Mouse (Mus musculus) naive thymus-derived CD4-positive, alpha-beta T cell, adult 2 months (primary cell): Measurements from ENCODE around the gene Fndc11.
"Not testable (repeated sequence)": the region's sequence is repeated elsewhere in the genome, so short reads cannot be mapped to it uniquely, and the experiment has no call there.

Experiments used
- DNase-seq: peaks from one replicate; pipeline ENCODE4 v3.0.0-alpha.2; 2011; ENCODE audit warnings: low read depth

The Fndc11 gene

DNA sequence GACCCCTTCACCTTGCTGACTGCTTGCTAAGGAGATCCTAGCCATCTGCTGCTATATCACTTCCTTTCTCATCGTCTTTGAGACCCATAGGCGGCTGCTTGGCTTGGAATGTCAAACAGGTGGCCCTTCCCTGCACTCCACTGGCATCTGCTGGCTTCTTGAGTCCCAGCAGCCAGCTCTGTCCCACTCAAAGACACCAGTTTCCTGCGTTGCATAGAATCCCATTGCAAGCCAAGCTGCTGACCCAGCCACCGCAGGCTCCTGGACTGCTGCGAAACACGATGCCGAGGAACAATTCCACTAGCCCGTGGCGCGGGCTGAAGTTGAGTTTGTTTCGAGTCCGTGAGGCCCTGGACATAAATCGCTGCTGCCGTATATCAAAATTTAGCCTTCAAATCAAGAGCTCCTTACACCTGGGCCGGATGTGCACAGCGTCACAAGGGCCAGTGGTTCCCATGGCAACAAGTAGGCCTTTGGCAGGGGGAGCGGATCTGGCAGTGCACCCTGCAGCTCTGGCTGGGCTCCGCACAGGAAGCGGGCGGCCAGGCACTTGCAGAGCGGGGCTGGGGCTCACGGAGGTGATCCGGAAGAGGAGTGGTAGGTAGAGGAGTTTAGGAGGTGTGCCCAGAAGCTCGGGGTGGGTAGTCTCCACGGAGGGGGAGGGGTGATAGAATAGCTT, at the start of gene Fndc11:
Gene Fndc11 (plus strand): TSS at position 476 of the 679 bp plus-strand sequence.
- DNase-seq: peak; percentile 95

DNA sequence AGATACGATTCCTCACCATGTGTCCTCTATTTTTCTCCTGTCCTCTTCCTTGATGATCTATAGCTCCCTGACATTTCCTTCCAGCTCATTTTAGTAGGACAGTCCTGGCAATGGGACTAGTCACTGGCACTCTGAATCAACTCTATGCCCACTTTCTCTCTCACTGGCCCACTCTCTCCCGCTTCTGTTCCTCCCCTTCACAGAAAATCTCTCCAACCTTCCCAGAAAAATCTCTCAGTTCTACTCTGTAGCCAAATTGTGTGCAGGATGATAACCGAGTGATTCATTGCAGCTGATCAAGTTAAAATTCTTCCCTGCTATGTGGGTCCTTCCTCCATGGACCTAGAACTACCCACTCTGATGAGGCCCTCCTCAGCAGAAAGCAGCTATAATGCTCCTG, 45.2 kb upstream of the Fndc11 start:
- no peak for DNase-seq

DNA sequence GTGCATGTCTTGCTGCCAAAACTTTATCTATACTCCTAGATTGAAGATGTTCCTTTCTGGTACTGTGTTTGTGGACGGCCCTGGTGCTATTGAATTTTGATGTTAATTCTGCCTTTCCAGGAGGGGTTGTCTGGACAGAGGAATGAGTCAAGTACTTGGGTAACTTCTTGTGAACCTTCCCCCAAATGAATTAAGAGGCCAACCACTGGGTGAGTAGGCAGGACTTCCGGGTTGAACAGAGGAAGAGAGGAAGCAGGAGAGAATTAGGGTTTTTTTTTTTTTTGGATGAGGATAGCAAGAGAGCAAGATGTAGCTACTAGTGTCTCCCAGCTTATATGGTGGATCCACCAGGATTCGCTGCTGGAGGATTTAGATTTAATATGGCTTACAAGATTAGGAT, 41.8 kb upstream of the Fndc11 start:
- no peak for DNase-seq

DNA sequence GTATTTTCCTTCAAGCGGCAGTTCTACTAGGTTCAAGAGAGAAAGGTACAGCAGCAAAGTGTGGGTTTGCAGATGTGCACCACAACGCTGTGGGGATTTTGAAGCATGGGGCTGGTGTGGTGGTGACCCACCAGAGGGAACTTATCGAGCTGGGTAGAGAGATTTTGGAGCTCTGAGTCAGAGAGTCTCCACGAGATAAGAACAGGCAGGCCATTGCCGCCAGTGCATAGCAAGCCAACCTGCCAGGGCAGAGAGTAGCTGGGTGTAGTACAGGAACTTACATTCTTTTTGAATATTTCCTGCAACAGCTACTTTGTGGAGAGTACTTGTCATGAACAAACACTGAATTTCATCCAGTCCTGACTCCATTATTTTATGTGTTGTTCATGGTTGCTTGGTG, 41.3 kb upstream of the Fndc11 start:
- DNase-seq: no peak

DNA sequence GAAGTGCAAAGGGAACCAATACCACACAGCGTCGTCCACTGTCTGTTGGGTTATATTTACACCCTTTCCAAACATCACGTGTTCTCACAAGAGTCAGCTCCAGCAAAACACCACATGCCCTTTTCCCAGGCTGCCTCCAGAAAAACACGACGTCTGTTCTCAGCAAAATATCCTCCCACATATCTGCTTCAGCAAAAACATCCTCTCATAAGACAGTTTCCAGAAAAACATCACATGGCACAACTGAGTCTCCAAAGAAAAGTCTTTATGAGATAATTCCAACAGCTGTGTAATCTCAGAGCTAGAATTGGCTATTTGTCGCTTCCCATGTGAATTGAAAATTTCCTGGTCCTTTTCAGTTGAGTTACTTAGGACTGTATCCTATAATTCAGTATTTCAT, 38.9 kb upstream of the Fndc11 start:
- DNase-seq: no peak

DNA sequence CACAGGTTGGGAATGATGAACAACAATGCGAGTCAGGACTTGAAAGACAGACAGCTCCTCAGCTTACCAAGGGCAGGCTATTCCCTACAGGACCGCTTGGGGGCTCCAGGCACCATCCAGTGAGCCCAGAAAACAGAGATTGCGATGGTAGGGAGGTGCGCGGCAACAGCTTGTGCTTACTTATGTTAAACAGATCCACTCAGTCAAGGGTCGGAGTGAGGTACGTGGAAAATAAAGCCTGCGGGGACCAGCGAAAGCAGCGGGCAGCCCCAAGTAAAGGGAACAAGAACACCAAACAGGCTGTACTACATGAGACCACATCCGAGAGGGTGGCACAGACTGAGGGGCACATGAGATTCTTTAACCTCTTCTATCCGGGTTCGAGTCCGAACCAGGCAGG, 33.2 kb upstream of the Fndc11 start:
- DNase-seq: peak; percentile 93

DNA sequence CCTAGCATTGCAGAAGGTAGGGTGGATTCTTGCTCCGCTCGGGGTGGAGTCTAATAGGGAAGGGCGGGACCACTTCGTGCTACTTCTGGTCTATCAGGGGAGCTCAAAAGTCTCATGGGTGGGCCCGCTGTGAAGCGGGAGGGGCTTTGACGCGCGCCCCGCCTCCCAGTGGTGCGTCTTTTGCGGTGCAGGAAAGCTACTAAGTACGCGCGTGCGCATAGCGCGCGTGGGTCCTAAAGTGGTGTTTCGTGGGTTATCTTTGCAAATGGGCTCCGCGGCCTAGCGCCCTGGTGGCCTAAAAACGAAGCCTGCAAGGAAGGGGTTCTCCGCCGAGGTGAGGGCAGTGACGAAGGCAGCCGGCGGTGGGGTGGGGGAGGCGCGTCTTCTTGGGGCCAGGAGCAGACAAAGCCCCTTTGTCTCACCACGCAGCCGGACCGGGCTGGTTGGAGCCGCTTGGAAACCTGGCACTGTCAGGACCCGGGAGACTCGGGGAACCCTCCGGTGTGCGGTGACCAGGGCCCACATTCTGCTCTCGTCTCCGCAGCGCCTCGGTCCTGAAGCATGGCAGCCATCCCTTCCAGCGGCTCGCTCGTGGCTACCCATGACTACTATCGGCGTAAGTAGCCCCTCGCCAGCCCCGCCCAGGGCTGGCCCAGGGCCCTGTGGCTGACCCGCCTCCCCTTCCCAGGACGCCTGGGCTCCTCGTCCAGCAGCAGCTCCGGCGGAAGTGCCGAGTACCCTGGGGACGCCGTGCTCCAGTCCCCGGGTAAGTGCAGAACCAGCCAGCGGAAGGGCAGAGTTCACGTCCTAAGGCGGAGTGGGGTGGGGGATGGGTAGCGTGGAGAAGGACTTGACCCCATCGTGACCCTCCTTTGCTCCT, 32.5 kb upstream of the Fndc11 start, which contains the start of gene Ppdpf:
Gene Ppdpf (plus strand): TSS at position 127 of the 880 bp plus-strand sequence.
- DNase-seq: peak; percentile 98

DNA sequence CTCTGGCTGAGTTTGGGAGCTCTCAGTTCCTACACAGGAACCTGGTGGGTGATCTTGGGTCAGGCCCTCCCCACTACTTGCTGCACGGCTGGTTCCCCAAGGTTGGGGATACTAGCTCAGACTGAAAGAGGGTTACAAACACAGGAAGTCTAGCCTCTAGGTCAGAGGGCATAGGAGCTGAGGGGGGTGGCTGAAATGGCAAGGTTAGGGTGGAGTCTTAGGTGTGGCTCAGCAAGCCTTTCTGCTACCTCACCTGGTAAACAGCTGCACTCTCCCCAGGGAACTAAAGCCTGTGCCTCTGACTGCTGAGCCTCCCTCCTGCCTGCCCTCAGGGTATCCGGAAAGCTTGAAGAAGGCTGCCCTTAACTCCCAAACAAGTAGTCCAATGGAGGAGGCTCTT, 31.1 kb upstream of the Fndc11 start:
- DNase-seq: peak; percentile 46

DNA sequence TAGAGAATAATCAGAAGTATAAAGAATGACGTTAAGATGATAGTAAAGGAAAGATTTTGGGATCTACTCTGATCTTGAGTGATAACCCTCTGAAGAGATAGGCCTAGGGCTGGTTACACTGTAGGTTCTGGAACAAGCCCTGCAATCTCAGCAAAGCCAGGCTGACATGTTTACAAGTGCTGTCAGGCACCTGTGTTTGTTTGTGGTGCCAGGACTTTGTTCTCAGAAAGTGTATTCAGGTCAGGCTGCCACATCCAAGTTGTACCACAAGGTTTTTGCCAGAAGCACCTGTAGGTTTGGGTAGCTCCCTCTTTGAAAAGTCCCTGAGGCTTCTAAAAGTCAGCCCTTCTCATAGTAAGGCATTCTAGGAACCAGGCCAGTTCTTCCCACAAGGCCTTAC, 30.5 kb upstream of the Fndc11 start:
- DNase-seq: no peak

DNA sequence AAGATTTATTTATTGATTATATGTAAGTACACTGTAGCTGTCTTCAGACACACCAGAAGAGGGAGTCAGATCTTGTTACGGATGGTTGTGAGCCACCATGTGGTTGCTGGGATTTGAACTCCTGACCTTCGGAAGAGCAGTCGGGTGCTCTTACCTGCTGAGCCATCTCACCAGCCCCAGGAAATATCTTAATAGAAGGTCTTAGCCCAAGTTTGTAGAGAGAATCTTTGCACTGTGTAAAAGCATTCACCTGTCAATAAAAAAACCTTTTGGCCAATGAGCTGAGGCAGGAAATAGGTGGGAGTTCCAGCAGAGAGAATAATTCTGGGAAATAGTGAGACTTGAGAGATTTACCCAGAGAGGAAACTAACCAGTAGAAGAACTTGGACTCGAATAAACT, 28.4 kb upstream of the Fndc11 start:
- DNase-seq: not testable (repeated sequence)

DNA sequence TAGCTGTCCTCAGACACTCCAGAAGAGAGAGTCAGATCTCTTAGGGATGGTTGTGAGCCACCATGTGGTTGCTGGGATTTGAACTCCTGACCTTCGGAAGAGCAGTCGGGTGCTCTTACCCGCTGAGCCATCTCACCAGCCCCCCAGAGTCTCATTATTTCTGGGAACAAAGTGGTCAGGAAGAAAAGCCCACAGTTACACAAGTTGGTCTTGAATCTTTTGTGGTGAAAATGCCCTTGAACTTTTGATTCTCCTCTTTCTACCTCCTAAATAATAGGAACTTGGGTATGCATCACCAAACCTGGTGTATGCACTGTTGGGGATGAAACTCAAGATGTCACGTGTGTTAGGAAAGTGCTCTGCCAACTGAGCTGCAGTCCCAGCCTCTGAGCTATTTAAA, 27.9 kb upstream of the Fndc11 start:
- DNase-seq: no peak

DNA sequence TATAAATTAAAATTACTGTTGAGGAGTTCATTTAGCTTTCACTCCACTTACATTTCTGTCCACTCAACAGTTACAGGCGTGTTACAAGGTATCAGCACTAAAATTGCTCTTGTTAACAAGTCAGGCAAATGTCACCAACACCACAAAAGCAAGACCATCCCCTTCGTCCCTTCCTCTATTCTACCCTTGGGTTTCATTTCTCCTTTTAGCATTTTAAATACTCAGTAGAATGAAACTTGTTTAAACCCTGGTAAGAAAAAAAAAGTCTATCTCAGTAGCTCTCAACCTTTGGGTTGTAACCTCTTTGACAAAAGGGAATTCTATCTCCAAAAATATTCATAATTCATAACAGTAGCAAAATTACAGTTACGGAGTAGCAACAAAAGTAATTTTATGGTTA, 26.8 kb upstream of the Fndc11 start:
- DNase-seq: no peak

DNA sequence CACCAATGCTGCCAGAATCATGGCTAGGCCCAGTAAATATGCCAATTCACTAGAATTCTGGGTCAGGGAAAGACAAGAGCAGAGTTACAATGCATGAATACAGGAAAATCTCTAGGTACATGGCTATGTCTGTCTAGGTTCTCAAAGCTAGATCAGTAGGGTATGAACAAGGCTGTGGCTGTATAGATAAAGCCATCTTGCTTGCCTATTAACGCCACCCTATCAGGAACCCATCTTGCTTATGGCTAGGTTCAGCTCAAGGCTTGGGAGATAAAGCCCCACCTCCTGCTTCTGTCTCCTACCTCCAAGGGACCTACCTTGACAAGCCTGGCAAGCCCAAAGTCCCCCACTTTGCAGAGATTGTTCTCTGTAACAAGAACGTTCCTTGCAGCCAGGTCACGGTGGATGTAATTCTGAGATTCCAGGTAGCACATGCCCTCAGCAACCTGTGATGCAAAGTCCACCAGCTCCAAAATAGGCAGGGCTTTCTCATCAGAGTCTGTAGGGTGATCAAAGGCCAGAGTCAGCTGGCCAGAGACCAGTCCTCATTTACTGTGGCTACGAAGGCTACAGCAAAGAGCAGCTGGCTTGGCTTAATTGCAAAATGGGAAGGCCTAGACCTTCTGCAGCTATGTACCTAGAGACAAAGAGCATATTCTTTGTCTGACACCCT, 23.0 kb upstream of the Fndc11 start:
- no peak for DNase-seq

DNA sequence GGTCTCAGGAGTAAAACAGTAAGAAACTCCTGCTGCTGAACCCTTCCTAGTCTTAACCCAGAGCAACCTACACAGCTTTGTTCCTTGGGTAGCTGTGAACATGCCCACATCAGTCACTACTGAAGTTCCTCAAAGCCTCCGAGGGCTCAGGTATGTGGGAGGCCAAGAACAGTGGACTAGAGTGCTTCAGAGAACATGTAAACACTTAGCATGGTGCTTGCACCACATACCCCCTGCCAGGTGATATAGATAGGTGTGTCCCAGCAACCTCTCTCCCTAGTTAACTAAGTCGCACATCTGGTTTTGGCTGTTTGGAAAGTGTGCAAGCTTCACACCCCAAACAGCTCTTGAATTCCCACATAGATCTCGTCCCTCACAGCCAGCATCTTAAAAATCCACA, 18.2 kb upstream of the Fndc11 start:
- DNase-seq: no peak

DNA sequence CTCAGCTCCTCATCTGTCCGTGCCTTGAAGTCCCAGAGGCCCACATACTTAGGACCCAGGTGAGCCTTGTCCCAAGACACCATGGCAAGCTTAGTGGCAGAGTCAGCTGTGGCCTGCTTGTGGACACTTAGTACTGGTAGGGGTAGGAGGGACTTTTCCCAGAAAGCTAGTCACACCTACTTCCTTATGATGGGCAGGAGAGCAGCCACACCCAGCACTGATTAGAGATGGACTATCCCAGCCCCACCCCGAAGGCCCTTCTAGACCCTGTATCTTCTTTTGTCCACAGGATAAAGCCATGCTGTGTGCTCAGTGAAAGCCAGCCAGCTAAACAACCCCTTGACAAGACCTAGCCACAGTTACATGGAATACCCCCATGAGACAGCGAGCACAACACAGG, 17.4 kb upstream of the Fndc11 start, which contains the start of gene Ptk6:
Gene Ptk6 (minus strand): TSS at position 368 of the 400 bp plus-strand sequence.
- no peak for DNase-seq

DNA sequence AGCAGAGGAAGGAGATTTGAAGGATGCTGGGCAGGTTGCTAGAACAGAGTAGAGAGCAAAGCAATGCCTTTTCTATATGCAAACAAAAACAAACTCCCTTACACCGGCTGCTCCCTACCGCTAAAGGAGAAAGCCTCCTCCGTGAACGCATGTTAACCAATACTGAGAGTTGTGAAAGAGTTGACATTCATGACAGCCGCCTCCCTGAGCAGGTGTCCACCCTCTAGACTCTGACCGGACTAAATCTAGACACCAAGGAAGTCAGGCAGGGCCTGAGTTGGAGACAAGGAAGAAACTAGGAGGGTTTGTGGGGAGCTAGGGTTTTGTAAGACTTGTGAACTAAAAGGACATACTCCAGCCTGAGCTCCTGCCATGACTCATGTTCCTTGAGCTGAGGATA, 16.9 kb upstream of the Fndc11 start:
- no peak for DNase-seq

DNA sequence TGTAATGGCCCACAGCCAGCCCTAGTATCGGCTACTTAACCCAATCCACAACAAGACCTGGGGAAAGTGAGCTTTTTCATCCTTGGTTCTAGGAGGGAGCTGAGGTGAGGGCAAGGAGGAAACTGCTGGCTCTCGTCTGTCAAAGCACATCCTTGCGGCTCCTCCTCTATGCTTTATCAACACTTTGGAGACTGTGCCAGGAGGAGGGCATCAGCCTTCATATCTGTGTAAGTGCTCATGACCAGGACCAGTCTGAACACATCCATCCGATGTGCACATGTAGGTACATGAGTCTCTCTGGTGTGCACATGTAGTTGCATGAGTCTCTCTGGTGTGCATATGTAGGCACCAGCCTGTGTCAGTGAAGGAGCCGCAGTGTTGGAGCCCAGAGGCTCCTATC, 14.1 kb upstream of the Fndc11 start:
- DNase-seq: no peak

DNA sequence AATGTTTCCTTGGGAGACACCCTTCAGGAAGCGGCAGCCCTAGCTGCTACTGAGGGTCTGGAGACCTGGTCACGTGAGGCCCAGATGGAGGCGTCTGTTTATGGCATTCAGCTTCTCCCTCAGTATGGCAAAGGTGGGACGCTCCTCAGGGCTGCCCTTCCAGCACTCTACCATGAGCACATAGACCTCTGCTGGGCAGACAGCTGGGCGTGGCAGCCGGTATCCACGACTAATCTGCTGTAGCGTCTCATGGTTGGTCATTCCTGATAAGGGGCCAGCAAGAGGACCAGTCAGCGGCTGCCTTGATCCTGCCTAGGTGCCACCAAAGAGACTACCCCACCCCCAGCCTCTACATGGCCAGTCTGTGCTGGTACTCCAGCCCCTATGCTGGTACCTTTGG, 13.7 kb upstream of the Fndc11 start:
- no peak for DNase-seq

DNA sequence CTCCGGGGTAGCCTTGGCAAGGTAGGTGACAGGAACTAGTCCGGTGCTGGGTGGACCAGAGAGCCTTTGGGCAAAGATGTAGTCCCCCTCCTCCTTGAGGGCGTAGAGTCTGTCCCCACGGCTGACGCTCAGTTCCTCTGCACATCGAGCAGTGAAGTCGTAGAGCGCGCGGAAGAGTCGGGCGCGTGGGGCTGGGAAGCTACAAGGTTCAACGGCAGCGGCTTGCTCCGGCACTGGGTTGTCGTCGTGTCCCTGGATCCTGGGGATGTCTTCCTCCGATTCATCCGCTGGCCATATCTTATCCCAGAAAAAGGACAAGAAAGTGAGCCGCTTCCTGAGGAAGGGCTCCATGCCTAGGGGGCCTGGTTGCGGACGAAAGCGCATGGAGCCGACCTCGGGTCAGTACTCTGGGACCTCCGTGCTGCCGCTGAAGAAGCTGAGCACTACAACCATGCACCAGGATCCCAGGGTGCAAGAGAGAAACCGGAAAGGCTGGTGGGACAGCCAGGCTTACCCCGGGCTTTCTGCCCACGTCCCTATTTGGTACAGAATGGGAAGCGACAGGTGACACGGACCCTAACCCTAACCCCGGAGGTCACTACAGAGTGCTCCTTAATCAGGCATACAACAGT, 7.3 kb upstream of the Fndc11 start:
- peak; percentile 58 for DNase-seq

DNA sequence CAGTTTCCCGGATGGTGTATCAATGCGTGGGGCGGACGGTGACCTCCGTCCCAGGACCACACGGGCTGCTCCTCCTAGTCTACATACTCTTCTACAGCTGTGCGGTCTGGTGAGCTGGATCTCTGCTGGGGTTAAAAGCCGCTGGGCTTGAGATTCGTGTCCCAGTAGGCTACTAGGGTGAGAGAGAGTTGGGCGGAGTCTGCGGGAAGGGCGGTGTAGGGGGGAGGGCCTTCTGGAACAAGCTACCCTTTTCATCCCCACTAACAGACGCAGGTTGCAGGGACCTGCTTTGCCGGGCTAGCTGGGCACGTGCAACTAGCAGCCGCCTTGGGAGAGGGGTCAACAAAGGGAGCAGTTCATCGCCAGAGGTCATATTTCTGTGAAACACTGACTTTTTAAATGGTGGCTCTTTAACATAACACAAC, 6.8 kb upstream of the Fndc11 start, which contains the start of gene Srms:
Gene Srms (minus strand): TSS at position 165 of the 425 bp plus-strand sequence.
- peak; percentile 63 for DNase-seq

DNA sequence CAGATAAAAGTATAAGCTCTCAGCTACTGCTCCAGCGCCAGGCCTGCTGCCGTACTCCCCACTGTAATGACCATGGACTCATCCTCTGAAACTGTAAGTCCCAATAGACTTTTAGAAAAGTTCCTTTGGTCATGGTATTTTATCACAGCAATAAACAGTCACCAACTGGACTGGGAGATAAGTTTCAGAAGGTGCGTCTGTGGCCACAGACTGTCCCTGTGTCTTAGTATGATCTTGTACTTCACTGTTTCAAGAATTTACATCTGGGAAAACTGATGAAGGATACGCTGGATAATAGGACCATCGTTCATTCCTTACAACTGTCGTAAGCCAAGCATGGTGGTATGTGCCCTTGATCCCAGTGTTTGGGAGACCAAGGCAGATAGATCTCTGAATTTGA, 3.8 kb upstream of the Fndc11 start:
- no peak for DNase-seq

DNA sequence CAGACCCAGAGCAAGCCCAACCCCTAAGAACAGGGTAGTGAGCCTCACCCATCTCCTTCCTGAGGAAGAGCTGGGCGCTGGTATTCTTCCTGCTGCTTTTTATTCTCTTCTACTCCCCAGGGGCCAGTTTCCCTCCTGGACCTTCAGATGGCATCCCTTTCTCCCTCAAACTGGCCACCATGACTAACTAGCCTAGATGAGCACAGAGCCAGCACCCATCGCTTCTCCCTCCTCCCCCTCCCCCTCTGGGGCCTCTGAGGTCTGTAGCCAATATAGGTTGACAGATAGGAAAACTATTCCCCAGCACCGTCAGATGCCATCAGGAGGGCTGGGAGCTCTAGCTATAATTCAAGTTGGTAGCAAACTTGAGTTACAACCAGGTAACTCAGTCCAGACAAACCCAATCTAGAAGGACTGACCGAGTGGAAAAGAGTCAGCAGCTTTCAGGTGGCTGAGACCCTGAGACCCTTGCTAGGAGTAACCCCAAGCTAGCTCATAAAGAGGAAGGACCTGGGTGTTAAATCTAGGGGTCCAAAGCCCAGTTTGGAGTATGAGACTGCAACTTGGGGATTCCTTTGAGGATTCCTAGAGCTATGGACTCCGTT, 830 bp upstream of the Fndc11 start:
- DNase-seq: no peak
